Mouse (Mus musculus): ENCODE results near the gene Retreg1. TPM values are rescaled to one million over a fixed set of nuclear protein-coding genes. Genes with fewer than 3 reads are reported as not detected.
"Not testable (repeated sequence)": the region's sequence is repeated elsewhere in the genome, so short reads cannot be mapped to it uniquely, and the experiment has no call there.

Retreg1 gene
- polyA plus RNA-seq, 1 experiment: not detected

DNA sequence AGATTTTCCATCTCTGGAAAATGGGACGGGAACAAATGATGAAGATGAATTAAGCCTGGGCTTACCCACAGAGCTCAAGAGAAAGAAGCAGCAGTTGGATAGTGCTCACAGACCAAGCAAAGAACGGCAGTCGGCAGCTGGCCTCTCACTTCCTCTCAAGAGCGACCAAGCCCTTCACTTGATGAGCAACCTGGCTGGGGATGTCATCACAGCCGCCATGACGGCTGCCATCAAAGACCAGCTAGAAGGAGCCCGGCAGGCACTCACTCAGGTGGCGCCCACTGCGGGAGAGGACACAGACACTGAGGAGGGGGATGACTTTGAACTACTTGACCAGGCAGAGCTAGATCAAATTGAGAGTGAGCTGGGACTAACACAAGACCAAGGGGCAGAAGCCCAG, 128.6 kb downstream of the Retreg1 start:
- Histone ChIP-seq H3K4me3 (ENCODE audit: insufficient read depth, low read depth, low read length) (no peak overlapping the region), H3K27ac (ENCODE audit: insufficient read depth, low read depth, low read length) (no peak overlapping the region), H3K4me1 (ENCODE audit: control insufficient read depth, insufficient read depth, low read length) (no peaks in the 10 kb centered on the region)
- no peak for TF ChIP-seq POLR2A (IDR thresholded peaks at IDR 0.05; ENCODE audit: insufficient read depth, low read depth, low read length)
- no peak for TF ChIP-seq CTCF (IDR thresholded peaks at IDR 0.05; ENCODE audit: insufficient read depth, low read depth, low read length)
- WGBS: 93% methylated on average over 9 of the region's 9 CpGs

DNA sequence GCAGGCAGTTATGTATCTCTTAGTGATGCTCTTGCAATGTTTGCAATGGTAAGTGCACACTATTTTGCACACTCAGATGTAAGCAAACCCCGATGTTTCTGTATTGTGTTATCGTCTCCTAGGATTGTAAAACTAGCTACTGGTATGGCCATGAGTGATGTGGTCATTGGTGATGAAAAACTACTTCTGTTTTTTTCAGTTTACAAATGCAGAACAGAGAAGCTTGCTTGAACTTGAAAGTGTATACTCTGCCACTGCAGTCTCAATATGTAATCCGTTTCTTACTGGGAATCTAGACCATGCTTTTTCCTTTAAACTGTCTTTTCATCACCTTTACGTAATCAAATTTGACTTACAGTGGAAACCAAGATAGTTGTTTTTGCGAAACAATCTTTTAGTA, 129.8 kb downstream of the Retreg1 start:
- no peak for TF ChIP-seq POLR2A (IDR thresholded peaks at IDR 0.05; ENCODE audit: insufficient read depth, low read depth, low read length)
- TF ChIP-seq CTCF (IDR thresholded peaks at IDR 0.05; ENCODE audit: insufficient read depth, low read depth, low read length): no peak
- 91% methylated on average over 5 of the region's 5 CpGs for WGBS

DNA sequence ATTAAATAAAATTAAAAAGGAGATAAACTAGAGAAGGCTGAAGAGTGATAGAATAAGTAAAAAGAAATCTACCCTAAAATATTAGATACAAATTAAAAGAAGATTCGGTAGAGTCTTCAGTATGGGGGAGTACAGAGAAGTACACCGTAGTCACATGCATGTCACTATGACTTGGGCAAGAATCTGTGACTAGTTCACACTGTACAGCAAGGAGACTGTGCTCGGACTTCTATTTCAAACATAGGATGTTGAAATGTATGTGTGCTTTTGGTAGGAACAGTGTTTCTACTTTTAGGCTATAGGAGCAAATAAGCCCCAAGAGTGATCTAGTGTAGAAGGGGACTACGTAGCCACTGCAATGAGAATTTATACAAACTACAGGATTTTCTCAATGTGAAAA, 131.4 kb downstream of the Retreg1 start:
- WGBS: 90% methylated on average over 4 of the region's 4 CpGs
- no peak overlapping the region for H3K27ac ChIP-seq (ENCODE audit: insufficient read depth, low read depth, low read length)

More for the DNA sequence above, 129.8 kb downstream of the Retreg1 start:
- H3K4me3 ChIP-seq (ENCODE audit: insufficient read depth, low read depth, low read length): no peak overlapping the region
- H3K27ac ChIP-seq (ENCODE audit: insufficient read depth, low read depth, low read length): no peak overlapping the region
- H3K4me1 ChIP-seq (ENCODE audit: control insufficient read depth, insufficient read depth, low read length): no peaks in the 10 kb centered on the region

DNA sequence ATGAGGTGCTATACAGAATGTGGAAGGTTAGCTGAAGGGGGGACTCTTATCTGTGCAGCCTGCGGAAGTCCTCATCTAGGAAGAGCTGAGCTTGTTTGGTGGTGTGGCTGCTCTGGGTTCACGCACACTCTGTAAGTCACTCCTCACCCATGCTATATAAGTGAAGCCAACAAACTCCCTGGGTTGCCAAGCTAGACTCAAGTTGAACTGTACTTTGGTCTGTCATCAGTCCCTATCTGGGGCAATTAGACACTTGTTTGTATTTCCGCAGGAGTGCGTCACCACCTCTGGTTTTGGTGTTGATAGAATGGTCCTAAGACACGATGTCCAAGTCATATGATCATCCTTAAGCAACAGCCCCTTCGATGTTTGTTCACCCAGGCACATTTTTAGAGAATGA, 132.8 kb downstream of the Retreg1 start:
- Histone ChIP-seq H3K4me1 (ENCODE audit: control insufficient read depth, insufficient read depth, low read length) (no peaks in the 10 kb centered on the region), H3K27ac (ENCODE audit: insufficient read depth, low read depth, low read length) (no peak overlapping the region), H3K4me3 (ENCODE audit: insufficient read depth, low read depth, low read length) (no peak overlapping the region)
- TF ChIP-seq POLR2A (IDR thresholded peaks at IDR 0.05; ENCODE audit: insufficient read depth, low read depth, low read length) (no peak), CTCF (IDR thresholded peaks at IDR 0.05; ENCODE audit: insufficient read depth, low read depth, low read length) (no peak)
- 94% methylated on average over 6 of the region's 6 CpGs for WGBS

More for the DNA sequence above, 131.4 kb downstream of the Retreg1 start:
- TF ChIP-seq CTCF (IDR thresholded peaks at IDR 0.05; ENCODE audit: insufficient read depth, low read depth, low read length): no peak
- TF ChIP-seq POLR2A (IDR thresholded peaks at IDR 0.05; ENCODE audit: insufficient read depth, low read depth, low read length): no peak
- Histone ChIP-seq H3K4me3 (ENCODE audit: insufficient read depth, low read depth, low read length) (no peak overlapping the region), H3K4me1 (ENCODE audit: control insufficient read depth, insufficient read depth, low read length) (no peaks in the 10 kb centered on the region)

DNA sequence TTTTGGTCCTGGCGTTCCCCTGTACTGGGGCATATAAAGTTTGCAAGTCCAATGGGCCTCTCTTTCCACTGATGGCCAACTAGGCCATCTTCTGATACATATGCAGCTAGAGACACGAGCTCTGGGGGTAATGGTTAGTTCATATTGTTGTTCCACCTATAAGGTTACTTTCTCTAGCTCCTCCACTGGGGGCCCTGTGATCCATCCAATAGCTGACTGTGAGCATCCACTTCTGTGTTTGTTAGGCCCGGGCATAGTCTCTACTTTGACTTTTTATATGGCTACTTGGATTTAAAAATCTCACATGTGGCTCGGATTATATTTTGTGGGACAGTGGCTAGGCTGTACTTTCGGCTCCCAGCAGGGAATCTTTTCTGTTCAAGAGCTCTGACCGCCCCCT, 140.6 kb downstream of the Retreg1 start:
- not testable (repeated sequence) for H3K4me1 ChIP-seq (ENCODE audit: control insufficient read depth, insufficient read depth, low read length)
- peak overlapping the region; percentile 67 for H3K4me3 ChIP-seq (ENCODE audit: insufficient read depth, low read depth, low read length)
- H3K27ac ChIP-seq (ENCODE audit: insufficient read depth, low read depth, low read length): peak overlapping the region; percentile 27; the same call in 1 of the 2 replicates
- WGBS: 15% methylated on average over 6 of the region's 6 CpGs

DNA sequence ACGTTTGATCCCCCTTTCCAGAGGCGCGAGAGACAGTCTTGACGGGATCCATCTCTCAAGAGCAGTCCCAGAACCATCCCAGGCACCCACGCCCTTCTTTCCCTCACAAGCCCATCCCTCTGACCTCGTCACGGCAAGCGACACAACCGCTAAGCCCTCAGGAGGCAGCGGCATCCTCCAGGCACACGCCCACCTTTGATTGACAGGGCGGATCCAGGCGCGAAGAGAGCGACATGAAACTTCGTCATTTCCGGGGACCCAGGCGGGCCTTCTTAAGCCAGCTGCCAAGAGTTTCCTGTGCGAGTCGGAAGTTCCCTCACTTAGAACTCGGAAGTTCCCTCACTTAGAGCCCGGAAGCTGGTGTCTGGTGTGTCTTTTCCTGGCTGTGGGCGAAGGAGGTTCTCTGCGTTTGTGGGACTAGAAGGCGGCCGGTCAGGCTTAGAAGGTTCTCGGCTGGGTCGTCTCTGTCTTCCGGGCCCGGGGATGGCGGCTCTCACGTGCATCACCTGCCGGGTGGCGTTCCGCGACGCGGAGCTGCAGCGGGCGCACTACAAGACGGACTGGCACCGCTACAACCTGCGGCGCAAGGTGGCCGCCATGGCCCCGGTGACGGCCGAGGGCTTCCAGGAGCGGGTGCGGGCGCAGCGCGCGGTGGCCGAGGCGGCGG, 141.2 kb downstream of the Retreg1 start, which contains the start of gene Zfp622:
Zfp622 (plus strand) TSS at position 300 of the 667 bp plus-strand sequence.
- WGBS: under 1% methylated on average over 57 of the region's 57 CpGs
- Histone ChIP-seq H3K4me3 (ENCODE audit: insufficient read depth, low read depth, low read length) (peak within 1 kb of the TSS; percentile 67), H3K4me1 (ENCODE audit: control insufficient read depth, insufficient read depth, low read length) (peaks cover 2% of the 10 kb centered on the region; the same call in 1 of the 2 replicates), H3K27ac (ENCODE audit: insufficient read depth, low read depth, low read length) (peak within 1 kb of the TSS; percentile 53)
- no peak for TF ChIP-seq CTCF (IDR thresholded peaks at IDR 0.05; ENCODE audit: insufficient read depth, low read depth, low read length)
- peak; percentile 47 for TF ChIP-seq POLR2A (IDR thresholded peaks at IDR 0.05; ENCODE audit: insufficient read depth, low read depth, low read length)

DNA sequence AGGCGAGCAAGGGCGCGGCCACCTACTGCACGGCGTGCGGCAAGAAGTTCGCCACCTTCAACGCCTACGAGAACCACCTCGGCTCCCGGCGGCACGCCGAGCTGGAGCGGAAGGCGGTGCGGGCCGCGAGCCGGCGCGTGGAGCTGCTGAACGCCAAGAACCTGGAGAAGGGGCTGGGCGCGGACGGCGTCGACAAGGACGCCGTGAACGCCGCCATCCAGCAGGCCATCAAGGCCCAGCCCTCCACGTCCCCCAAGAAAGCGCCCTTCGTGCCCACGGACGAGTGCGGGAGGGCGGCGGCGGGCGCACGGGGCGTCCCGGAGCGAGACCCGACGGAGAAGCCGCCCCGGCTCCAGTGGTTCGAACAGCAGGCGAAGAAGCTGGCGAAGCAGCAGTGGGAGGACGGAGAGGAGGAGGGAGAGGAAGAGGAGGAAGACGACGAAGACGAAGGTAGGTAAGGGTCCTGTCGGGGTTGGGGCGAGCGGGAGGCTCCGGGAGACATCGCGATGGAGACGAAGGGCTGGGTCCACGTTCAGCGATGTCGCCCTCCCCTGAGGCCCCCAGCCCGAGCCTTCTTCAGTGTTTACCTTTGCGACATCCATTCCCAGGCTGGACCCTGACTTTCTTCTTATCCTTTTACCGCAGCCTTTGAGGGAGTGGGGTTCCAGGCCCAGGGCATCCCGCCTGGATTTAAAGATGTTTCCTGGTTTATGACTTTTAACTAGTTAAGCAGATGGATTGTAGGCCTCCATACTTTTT, 141.9 kb downstream of the Retreg1 start:
- TF ChIP-seq POLR2A (IDR thresholded peaks at IDR 0.05; ENCODE audit: insufficient read depth, low read depth, low read length) (no peak), CTCF (IDR thresholded peaks at IDR 0.05; ENCODE audit: insufficient read depth, low read depth, low read length) (no peak)
- peak overlapping the region; percentile 53; the same call in 1 of the 2 replicates for H3K27ac ChIP-seq (ENCODE audit: insufficient read depth, low read depth, low read length)
- H3K4me1 ChIP-seq (ENCODE audit: control insufficient read depth, insufficient read depth, low read length): peaks cover 2% of the 10 kb centered on the region; the same call in 1 of the 2 replicates
- WGBS: 1% methylated on average over 71 of the region's 71 CpGs
- peak overlapping the region; percentile 67 for H3K4me3 ChIP-seq (ENCODE audit: insufficient read depth, low read depth, low read length)

DNA sequence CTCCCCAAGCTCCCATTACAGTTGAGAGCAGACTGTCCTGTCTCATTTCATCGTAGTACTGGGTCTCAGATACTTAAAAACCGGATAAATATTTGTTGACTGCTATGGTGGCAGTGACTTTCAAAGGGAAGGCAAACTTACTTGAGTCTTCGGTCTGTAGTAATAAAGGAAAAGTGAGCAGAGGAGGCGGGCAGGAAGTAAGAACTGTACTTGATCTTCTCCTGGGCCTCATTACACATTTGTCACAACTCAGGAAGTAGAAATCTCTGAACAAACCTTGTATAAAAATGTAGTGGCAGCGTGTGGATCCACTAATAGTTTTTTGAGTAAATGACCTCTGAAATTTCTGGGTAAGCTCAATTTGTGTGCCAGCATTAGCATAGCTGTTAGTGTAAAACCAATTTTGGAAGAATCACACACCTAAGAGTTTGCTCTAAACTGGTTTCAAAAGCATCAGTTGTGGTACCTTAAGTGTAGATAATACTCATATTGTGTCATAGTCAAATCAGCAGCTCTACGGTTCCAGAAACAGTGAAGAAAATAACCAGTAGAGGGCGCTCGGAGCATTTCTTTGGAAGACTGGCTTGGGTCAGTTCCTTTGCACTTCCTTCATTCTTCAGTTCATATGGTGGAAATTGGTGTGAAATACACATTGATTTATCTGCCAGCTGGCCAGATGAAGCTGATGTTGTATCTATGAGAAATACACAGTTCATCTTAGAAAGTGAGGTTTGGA, 150.2 kb downstream of the Retreg1 start:
- H3K27ac ChIP-seq (ENCODE audit: insufficient read depth, low read depth, low read length): no peak overlapping the region
- no peak overlapping the region for H3K4me3 ChIP-seq (ENCODE audit: insufficient read depth, low read depth, low read length)
- peaks cover 3% of the 10 kb centered on the region for H3K4me1 ChIP-seq (ENCODE audit: control insufficient read depth, insufficient read depth, low read length)
- TF ChIP-seq CTCF (IDR thresholded peaks at IDR 0.05; ENCODE audit: insufficient read depth, low read depth, low read length) (no peak), POLR2A (IDR thresholded peaks at IDR 0.05; ENCODE audit: insufficient read depth, low read depth, low read length) (no peak)
- 55% methylated on average over 8 of the region's 8 CpGs for WGBS

DNA sequence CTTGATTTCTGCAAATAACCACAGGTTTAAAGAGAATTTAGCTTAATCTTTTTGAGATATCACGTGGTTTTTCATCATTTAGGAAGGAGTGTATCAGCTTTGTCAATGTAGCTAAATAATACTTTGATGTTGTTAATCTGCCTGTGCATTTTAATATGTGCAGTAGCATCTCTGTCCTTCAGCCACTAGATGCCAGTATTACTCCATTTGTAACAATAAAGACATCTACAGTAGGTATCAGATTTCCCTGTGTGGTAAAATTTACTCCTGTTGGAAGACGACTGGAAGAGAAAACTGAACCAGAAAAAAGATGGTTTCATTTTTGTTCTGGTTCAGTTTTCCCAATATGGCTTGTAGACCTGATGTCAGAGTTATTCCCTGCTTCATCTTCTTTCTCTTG, 152.5 kb downstream of the Retreg1 start:
- no peak for TF ChIP-seq CTCF (IDR thresholded peaks at IDR 0.05; ENCODE audit: insufficient read depth, low read depth, low read length)
- TF ChIP-seq POLR2A (IDR thresholded peaks at IDR 0.05; ENCODE audit: insufficient read depth, low read depth, low read length): no peak
- H3K4me3 ChIP-seq (ENCODE audit: insufficient read depth, low read depth, low read length): no peak overlapping the region
- 31% methylated on average over 2 of the region's 2 CpGs for WGBS
- no peak overlapping the region for H3K27ac ChIP-seq (ENCODE audit: insufficient read depth, low read depth, low read length)
- H3K4me1 ChIP-seq (ENCODE audit: control insufficient read depth, insufficient read depth, low read length): peaks cover under 1% of the 10 kb centered on the region

DNA sequence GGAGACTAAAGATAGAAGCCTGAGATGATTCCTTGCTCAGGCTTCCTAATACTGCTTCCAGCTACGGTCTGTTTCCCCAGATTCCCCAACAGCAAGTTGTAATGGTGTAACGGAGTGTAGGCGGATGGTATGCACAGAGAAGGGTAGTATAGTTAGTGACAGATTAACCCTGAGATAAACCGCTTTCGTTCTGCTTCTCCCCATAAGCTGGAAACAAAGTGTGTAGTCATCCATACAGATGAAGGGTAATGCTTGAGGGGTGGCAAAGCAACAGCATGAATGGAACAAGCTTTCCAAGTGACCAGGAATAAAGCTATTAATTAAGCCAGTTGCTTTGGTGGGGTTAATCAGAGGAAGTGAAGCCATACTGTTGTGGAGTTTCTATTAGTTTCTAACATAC, 156.6 kb downstream of the Retreg1 start:
- H3K4me1 ChIP-seq (ENCODE audit: control insufficient read depth, insufficient read depth, low read length); H3K4me3 ChIP-seq (ENCODE audit: insufficient read depth, low read depth, low read length); H3K27ac ChIP-seq (ENCODE audit: insufficient read depth, low read depth, low read length): not testable (repeated sequence)
- WGBS: 28% methylated on average over 5 of the region's 5 CpGs

All from olfactory bulb, adult 2 months (tissue).